Mouse (Mus musculus): ENCODE measurements around the gene Stag2.

Gene Stag2

GRCm38 (mm10) chrX:42148788-42149556 is at the start of gene Stag2:
Stag2 (plus strand) TSS chrX:42149317.
- peak; percentile 76 for DNase-seq

- DNase-seq = no peak
Observed at GRCm38 (mm10) chrX:42107137-42107536, 42.0 kb upstream of the Stag2 start.

- no peak for DNase-seq
Observed at GRCm38 (mm10) chrX:42110585-42110984, 38.5 kb upstream of the Stag2 start.

- DNase-seq = no peak
Observed at GRCm38 (mm10) chrX:42119442-42120048, 29.6 kb upstream of the Stag2 start.

- no peak for DNase-seq
Observed at GRCm38 (mm10) chrX:42124963-42125697, 24.0 kb upstream of the Stag2 start.

GRCm38 (mm10) chrX:42139882-42140281 is 9.2 kb upstream of the Stag2 start:
- DNase-seq = no peak

GRCm38 (mm10) chrX:42142620-42143019 is 6.5 kb upstream of the Stag2 start:
- DNase-seq = no peak

GRCm38 (mm10) chrX:42143991-42144390 is 5.1 kb upstream of the Stag2 start:
- DNase-seq = no peak

- peak; percentile 22 for DNase-seq
Observed at GRCm38 (mm10) chrX:42148016-42148451, 1.1 kb upstream of the Stag2 start.

GRCm38 (mm10) chrX:42149557-42150345 is 634 bp downstream of the Stag2 start:
- DNase-seq = peak; percentile 51

- peak; percentile 61 for DNase-seq
Observed at GRCm38 (mm10) chrX:42150346-42151023, 1.4 kb downstream of the Stag2 start.

GRCm38 (mm10) chrX:42151024-42151754 is 2.1 kb downstream of the Stag2 start:
- DNase-seq = peak; percentile 16

- peak; percentile 70 for DNase-seq
Observed at GRCm38 (mm10) chrX:42151903-42152369, 2.8 kb downstream of the Stag2 start.

- no peak for DNase-seq
Observed at GRCm38 (mm10) chrX:42153056-42153455, 3.9 kb downstream of the Stag2 start.

- DNase-seq = no peak
Observed at GRCm38 (mm10) chrX:42165455-42165854, 16.3 kb downstream of the Stag2 start.

- DNase-seq = no peak
Observed at GRCm38 (mm10) chrX:42170811-42171210, 21.7 kb downstream of the Stag2 start.

- DNase-seq = no peak
Observed at GRCm38 (mm10) chrX:42187590-42187989, 38.5 kb downstream of the Stag2 start.

- no peak for DNase-seq
Observed at GRCm38 (mm10) chrX:42188825-42189426, 39.8 kb downstream of the Stag2 start.

GRCm38 (mm10) chrX:42194608-42195007 is 45.5 kb downstream of the Stag2 start:
- DNase-seq = no peak

GRCm38 (mm10) chrX:42202482-42202881 is 53.4 kb downstream of the Stag2 start:
- DNase-seq = no peak

GRCm38 (mm10) chrX:42215742-42216141 is 66.6 kb downstream of the Stag2 start:
- DNase-seq = no peak
